Mouse (Mus musculus) cerebellum, postnatal 36 days (tissue): Measurements from ENCODE around the gene March1.
A peak's percentile ranks its signal among the peaks of the same experiment; 100 is the strongest.
"Not testable (repeated sequence)": the region's sequence is repeated elsewhere in the genome, so short reads cannot be mapped to it uniquely, and the experiment has no call there.

Experiments used
- DNase-seq, 2 experiments: peaks; one replicate each; pipeline ENCODE4 v3.0.0; 2021 to 2022; ENCODE audit warnings: mixed read lengths in 2 of 2

Gene March1

DNA sequence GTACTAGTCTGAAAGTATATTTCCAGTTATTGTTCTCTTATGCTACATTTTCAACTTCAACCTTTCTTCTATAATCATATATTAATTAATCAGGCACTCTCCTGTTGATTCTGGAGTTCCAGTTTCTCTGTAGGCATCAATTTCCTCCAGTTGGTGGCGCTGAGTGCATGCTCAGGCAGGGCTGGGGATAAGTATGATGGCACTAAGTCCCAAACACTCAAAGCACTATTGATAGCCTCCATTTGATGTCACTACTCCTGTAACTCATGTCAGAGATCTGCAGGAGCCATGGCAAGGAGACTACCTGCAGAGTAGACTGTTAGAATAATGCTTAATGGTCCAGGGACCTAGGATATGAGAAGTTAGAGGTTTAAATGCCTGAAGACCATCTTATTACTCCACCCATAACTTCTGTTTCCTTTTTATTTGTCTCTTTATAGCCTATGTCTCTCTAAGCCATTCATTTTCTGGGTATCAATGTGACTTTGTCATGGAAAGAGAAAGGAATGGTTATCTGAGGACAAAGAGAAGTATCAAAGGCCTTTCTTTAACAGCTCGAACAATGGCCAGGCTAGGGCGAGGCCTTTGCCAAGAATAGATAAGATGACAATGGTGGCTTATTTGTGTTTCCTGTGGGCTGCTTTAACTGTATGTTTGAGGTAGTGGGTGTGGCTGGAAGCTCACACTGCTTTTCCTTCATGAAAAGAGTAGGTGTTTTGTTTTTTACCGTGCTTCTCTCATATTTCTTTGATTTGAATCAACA is 705.5 kb downstream of the March1 start:
- DNase-seq = peak in 1 of 2 experiments; percentile 6

DNA sequence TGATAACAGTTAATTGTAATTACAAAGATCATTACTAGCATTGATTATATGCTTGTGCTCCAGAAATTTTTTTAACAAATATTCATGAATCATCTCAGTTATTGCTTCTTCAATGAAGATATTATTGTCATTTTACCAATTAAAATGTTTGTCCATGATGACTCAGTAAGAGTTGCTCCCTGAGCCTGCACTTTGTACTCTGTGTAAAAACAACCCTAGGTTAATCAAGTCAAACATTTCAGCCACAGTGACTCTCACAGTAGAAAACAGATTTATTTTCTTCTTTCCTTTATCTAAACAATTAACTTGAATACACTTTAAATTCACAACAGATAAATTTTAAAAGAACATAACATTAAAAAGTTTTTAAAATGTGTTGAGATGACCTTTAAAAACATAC is 708.7 kb downstream of the March1 start:
- DNase-seq = no peak

DNA sequence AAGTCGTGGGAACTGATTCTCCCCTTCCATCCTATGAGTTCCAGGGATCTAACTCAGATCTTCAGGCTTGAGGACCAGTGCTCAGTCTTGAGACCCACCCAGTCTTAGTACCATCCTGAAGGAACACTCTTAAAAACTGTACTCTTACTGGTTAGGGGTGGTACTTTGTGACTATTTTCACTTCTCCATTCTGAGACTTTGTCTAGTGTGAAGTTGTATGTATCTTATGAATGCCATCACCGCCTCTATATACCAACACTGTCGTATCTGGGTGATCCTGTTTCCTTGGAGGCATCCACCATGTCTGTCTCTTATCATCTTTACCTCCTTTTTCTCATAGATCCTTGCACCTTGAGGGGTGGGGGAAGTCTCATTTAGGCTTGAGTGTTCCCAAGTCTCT is 714.5 kb downstream of the March1 start:
- DNase-seq = no peak

- no peak for DNase-seq
Measured at GRCm38 (mm10) chr8:66334265-66334664, 716.6 kb downstream of the March1 start.

- no peak for DNase-seq
Measured at GRCm38 (mm10) chr8:66339551-66339950, 721.9 kb downstream of the March1 start.

DNA sequence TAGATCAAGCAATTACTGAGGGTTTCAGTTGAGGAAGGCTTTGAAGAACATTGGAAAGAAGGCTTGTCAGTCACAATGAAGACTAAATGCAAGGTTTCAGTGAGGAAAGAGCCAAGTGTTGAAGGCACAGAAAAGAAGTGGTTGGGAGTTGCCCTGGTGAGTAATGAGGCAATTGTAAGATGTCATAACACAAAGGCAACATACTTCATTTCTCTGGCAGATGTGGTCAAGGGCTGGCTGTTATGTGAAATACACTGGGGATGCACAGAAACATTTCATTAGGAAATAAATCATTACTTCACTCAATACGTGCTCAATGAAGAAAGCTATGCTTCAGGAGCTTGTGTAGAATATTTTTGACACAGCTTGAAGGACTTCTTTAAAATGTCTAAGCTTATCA is 725.2 kb downstream of the March1 start:
- no peak for DNase-seq

GRCm38 (mm10) chr8:66362882-66363801 is 745.4 kb downstream of the March1 start:
- DNase-seq = no peak

- no peak for DNase-seq
Measured at GRCm38 (mm10) chr8:66383694-66384373, 766.1 kb downstream of the March1 start.

- no peak for DNase-seq
Measured at GRCm38 (mm10) chr8:66386008-66386407, 768.3 kb downstream of the March1 start.

GRCm38 (mm10) chr8:66388693-66389092 is 771.0 kb downstream of the March1 start:
- DNase-seq = no peak

- DNase-seq = no peak
Measured at GRCm38 (mm10) chr8:66391554-66391953, 773.9 kb downstream of the March1 start.

DNA sequence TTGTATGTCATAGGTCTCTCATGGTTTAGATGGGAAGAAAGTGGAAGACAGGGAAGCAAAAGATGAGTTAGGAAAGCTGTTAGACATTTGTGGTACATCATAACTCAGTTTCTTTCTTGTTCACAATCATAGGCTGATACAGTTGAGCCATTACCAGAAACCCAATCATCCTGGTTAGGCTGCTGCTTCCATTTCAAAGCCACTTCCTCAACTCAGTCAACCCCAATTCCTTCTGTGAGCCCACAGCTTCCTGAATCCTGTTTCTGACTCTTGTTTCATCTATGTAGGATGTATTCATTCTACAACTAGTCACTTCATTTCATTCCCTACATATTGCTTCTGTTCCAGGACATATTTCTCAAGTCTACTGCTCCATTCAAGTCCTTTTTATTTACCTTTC is 775.2 kb downstream of the March1 start:
- no peak for DNase-seq

- DNase-seq = no peak
Measured at GRCm38 (mm10) chr8:66394148-66394547, 776.4 kb downstream of the March1 start.

- DNase-seq = no peak
Measured at GRCm38 (mm10) chr8:66397811-66398210, 780.1 kb downstream of the March1 start.

DNA sequence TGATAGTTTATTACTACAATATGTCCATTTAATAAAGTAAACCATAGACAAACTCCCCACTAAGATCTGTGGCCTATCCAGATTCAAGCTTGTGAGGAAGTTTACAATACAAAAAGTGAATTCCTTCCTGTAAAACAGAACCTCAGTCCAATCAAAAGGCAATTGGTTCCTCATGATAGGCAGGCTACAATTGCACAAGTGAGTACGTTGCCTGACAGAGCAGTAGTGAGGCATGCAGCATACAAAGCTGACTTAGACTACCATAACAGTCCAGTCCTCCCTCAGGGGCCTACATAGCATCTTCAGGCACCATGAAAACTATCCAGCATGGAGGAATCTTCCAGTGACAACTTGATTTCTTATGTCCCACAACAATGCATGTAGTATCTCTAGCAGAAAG is 782.4 kb downstream of the March1 start:
- no peak for DNase-seq

GRCm38 (mm10) chr8:66404711-66405414 is 787.2 kb downstream of the March1 start:
- DNase-seq = no peak

GRCm38 (mm10) chr8:66405796-66406195 is 788.1 kb downstream of the March1 start:
- not testable (repeated sequence) for DNase-seq

- no peak for DNase-seq
Measured at GRCm38 (mm10) chr8:66406596-66407361, 789.1 kb downstream of the March1 start.

GRCm38 (mm10) chr8:66410080-66410615 is 792.4 kb downstream of the March1 start:
- no peak for DNase-seq

GRCm38 (mm10) chr8:66413101-66413500 is 795.4 kb downstream of the March1 start:
- DNase-seq = no peak

DNA sequence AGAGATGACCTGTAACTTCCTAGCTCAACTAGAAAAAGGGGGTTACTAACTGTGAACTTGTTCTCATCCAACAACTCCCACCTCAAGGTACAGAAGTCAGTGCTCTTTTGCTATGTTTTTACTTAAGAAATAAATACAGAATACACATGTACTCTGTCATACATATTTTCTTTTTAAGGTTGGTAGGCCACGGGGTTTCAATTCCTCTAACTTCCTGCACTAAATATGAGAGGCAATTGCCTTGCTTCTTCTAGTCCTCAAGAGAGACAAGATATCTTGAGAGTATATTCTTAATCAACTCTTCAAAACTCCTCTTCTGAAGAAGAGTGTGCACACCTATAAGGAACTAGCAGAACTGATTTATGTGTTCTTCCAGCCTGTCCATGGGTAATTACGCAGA is 797.5 kb downstream of the March1 start:
- no peak for DNase-seq

DNA sequence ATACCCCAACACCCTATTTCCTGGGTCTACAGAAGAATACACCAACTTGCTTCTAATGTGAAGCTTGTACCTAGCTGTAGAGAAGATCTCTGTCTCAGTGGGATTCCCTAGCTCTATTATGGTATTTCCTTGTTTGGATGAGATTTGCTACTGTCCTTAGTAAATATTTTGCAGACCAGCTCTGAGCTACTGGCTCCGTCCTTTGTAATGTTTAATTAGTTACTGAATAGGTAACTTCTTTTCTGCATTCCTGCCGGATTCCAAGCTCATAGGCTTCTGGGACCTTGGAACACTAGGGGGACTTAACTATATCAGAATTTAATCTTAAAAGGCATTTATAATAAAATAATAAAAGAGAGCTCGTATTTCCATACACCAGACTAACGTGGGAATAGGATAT is 799.9 kb downstream of the March1 start:
- not testable (repeated sequence) for DNase-seq
